Mouse (Mus musculus) intestine, embryonic 15.5 days (tissue): ENCODE data around the gene Tec. TPM values are rescaled to one million over a fixed set of nuclear protein-coding genes. Genes with fewer than 3 reads are reported as not detected.
"Not testable (repeated sequence)": the region's sequence is repeated elsewhere in the genome, so short reads cannot be mapped to it uniquely, and the experiment has no call there.

ENCODE experiments used
- ATAC-seq: fragments of 200-750 bp; cut with Nextera tagmentation; 2 replicates; pipeline ENCODE4 v1.8.0; 2017; ENCODE audit warnings: moderate TSS enrichment, moderate library complexity
- H3K27ac ChIP-seq: fragments of 300-500 bp; sonication (generic); 2 replicates; pipeline ENCODE4 v1.5.1; 2015; ENCODE audit warnings: mild to moderate bottlenecking, inconsistent platforms
- H3K27me3 ChIP-seq: fragments of 300-500 bp; sonication (generic); replicated peaks from 2 replicates; pipeline ENCODE4 v1.6.1; 2015; ENCODE audit warnings: inconsistent platforms
- H3K36me3 ChIP-seq: fragments of 300-500 bp; sonication (generic); 2 replicates; pipeline ENCODE4 v1.6.1; 2015; ENCODE audit warnings: inconsistent platforms
- H3K4me1 ChIP-seq: fragments of 300-500 bp; sonication (generic); replicated peaks from 2 replicates; pipeline ENCODE4 v1.6.1; 2015; ENCODE audit warnings: inconsistent platforms
- H3K4me2 ChIP-seq: fragments of 300-500 bp; sonication (generic); replicated peaks from 2 replicates; pipeline ENCODE4 v1.6.1; 2015; ENCODE audit warnings: mild to moderate bottlenecking, inconsistent platforms
- H3K4me3 ChIP-seq: fragments of 300-500 bp; sonication (generic); replicated peaks from 2 replicates; pipeline ENCODE4 v1.5.1; 2015; ENCODE audit warnings: inconsistent platforms
- H3K9ac ChIP-seq: fragments of 300-500 bp; sonication (generic); 2 replicates; pipeline ENCODE4 v1.6.1; 2015; ENCODE audit warnings: inconsistent platforms
- H3K9me3 ChIP-seq: fragments of 300-500 bp; sonication (generic); 2 replicates; pipeline ENCODE4 v1.6.1; 2016; ENCODE audit warnings: inconsistent platforms
- WGBS: fragments of 180-500 bp; shearing (Covaris S2); methylation state at CpG from one replicate; pipeline ENCODE4 v1.1.7; 2015; 5-methylcytosine and 5-hydroxymethylcytosine counted together
- polyA plus RNA-seq: library from polyadenylated mRNA; unstranded; fragments of >200 nt; fragmentation: Nextera tagmentation; extraction: Ambion mirVana; gene quantifications from 2 replicates; pipeline ENCODE4 v1.2.1, GENCODE M21; 2015

The Tec gene
- polyA plus RNA-seq, 1 experiment from 2014 or later = 12.8 TPM

DNA sequence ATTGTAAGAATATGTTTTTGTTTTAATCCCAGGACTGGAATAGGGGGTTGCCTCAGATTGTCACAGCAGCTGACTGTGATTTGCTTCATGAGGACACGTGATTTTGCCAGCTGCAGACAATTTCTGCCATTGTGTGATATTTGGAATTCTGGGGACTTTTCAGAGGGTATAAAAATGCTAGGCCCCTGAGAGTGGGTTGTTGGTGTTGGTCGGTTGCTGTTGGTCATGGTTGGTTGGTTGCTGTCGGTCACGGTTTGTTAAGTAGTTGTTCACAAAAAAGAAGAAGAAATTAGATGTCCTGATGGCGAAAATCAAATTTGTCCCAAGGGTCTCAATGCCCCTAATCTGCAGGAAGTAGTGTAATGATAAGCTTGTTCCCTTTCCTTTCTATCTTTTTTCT, 40.8 kb downstream of the Tec start:
- H3K9me3 ChIP-seq = no peaks in the 10 kb centered on the region
- no peaks in the 10 kb centered on the region for H3K36me3 ChIP-seq
- 93% methylated on average over 5 of the region's 5 CpGs for WGBS
- H3K4me3 ChIP-seq = no peak overlapping the region
- no peak overlapping the region for H3K9ac ChIP-seq
- H3K27me3 ChIP-seq = no peaks in the 10 kb centered on the region
- H3K27ac ChIP-seq = no peak overlapping the region
- no peaks in the 10 kb centered on the region for H3K4me1 ChIP-seq
- H3K4me2 ChIP-seq = no peak overlapping the region
- no peak for ATAC-seq

GRCm38 (mm10) chr5:72826445-72826844, 41.8 kb downstream of the Tec start:
- H3K36me3 ChIP-seq = no peaks in the 10 kb centered on the region
- no peaks in the 10 kb centered on the region for H3K4me1 ChIP-seq
- no peak overlapping the region for H3K9ac ChIP-seq
- WGBS = 62% methylated on average over 3 of the region's 3 CpGs
- H3K4me3 ChIP-seq = no peak overlapping the region
- ATAC-seq = no peak
- no peaks in the 10 kb centered on the region for H3K27me3 ChIP-seq
- no peak overlapping the region for H3K27ac ChIP-seq
- H3K9me3 ChIP-seq = no peaks in the 10 kb centered on the region
- H3K4me2 ChIP-seq = no peak overlapping the region

GRCm38 (mm10) chr5:72820651-72821050, 47.6 kb downstream of the Tec start:
- no peaks in the 10 kb centered on the region for H3K9me3 ChIP-seq
- H3K36me3 ChIP-seq = no peaks in the 10 kb centered on the region
- no peak overlapping the region for H3K27ac ChIP-seq
- no peak overlapping the region for H3K4me2 ChIP-seq
- H3K27me3 ChIP-seq = no peaks in the 10 kb centered on the region
- ATAC-seq = no peak
- no peak overlapping the region for H3K9ac ChIP-seq
- no peaks in the 10 kb centered on the region for H3K4me1 ChIP-seq
- WGBS = 63% methylated on average over 3 of the region's 3 CpGs
- no peak overlapping the region for H3K4me3 ChIP-seq

DNA sequence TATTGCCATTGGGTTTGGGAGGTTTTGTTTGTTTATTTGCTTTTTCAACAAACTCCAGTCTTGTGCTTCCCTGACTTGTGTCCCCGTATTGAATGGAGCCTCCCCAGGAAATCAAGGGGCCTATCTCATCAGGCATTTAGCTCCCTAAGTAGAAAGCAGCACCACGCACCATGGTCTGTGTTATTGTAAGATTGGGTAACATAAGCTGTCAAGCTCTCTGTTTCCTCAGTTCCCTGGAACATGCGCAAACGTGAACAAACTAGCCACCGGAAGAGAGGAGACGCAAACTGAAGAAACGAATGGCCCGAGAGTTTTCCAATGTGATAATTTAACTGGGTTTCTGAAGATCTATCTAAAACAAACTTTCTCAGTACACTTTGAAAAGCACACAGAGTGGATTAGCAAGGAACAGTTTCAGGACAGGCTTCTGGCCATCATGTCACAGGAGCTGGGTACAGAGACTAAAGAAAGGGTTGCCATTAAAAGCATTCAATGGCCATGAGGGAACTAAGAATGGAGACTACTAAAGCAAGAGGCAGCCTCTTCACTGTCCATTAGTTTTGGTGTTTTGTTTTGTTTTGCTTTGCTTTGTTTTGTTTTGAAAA, 48.1 kb downstream of the Tec start:
- 65% methylated on average over 8 of the region's 8 CpGs for WGBS
- H3K27me3 ChIP-seq = no peaks in the 10 kb centered on the region
- H3K36me3 ChIP-seq = no peaks in the 10 kb centered on the region
- H3K27ac ChIP-seq = no peak overlapping the region
- H3K9me3 ChIP-seq = no peaks in the 10 kb centered on the region
- no peak overlapping the region for H3K4me3 ChIP-seq
- no peaks in the 10 kb centered on the region for H3K4me1 ChIP-seq
- no peak for ATAC-seq
- H3K9ac ChIP-seq = no peak overlapping the region
- H3K4me2 ChIP-seq = no peak overlapping the region

- Histone ChIP-seq H3K4me1 (no peaks in the 10 kb centered on the region), H3K9ac (no peak overlapping the region), H3K36me3 (no peaks in the 10 kb centered on the region), H3K4me2 (no peak overlapping the region), H3K27me3 (no peaks in the 10 kb centered on the region), H3K27ac (no peak overlapping the region), H3K4me3 (no peak overlapping the region), H3K9me3 (no peaks in the 10 kb centered on the region)
- no peak for ATAC-seq
- 81% methylated on average over 5 of the region's 5 CpGs for WGBS
Observed at GRCm38 (mm10) chr5:72818513-72819180, 49.6 kb downstream of the Tec start.

GRCm38 (mm10) chr5:72817523-72818091, 50.7 kb downstream of the Tec start:
- no peak for ATAC-seq
- 40% methylated on average over 10 of the region's 10 CpGs for WGBS
- Histone ChIP-seq H3K4me1 (no peaks in the 10 kb centered on the region), H3K27me3 (no peaks in the 10 kb centered on the region), H3K9ac (no peak overlapping the region), H3K27ac (no peak overlapping the region), H3K4me2 (no peak overlapping the region), H3K36me3 (no peaks in the 10 kb centered on the region), H3K4me3 (no peak overlapping the region), H3K9me3 (no peaks in the 10 kb centered on the region)

DNA sequence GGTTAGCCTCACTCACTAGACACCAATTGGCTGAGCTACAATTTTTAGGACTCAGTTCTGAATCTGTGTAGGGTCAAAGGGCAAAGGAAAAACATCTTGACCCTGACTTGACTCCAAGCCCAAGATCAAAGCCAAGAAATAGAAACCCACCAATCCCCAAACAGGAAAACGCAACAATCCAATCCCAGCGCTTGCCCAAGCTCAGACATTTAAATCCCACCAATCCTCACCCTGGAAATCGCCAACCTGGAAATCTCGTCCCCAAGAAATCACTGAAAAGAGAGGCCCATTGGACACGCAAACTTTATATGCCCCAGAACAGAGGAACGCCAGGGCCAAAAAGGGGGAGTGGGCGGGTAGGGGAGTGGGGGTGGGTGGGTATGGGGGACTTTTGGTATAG, 51.3 kb downstream of the Tec start:
- not testable (repeated sequence) for H3K4me3 ChIP-seq, H3K4me2 ChIP-seq, ATAC-seq

DNA sequence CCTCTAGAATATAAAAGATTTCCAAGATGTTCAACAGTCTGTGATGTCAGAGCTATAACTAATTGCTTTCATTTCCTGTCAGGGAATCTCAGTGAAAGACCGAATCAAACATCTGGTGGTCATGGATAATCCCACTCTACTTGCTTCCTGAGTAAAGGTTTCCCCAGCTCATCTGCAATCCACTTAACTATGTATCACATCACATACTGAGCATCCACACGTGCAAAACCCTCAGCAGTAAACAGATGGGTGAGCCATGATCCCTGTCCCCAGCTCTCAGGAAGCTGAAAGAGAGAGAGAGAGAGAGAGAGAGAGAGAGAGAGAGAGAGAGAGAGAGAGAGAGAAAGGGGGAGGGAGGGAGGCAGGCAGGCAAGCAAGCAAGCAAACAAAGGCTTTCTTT, 51.8 kb downstream of the Tec start:
- Histone ChIP-seq H3K9me3 (no peaks in the 10 kb centered on the region), H3K27me3 (no peaks in the 10 kb centered on the region), H3K9ac (no peak overlapping the region), H3K4me2 (no peak overlapping the region), H3K36me3 (no peaks in the 10 kb centered on the region), H3K27ac (no peak overlapping the region), H3K4me1 (0 out of 2 replicates have a peak, but pooled peaks cover under 1% of the 10 kb centered on the region), H3K4me3 (no peak overlapping the region)
- WGBS = 39% methylated on average over 2 of the region's 2 CpGs
- no peak for ATAC-seq

More for the DNA sequence above, 51.3 kb downstream of the Tec start:
- H3K4me1 ChIP-seq, H3K36me3 ChIP-seq, H3K9ac ChIP-seq, H3K27ac ChIP-seq, H3K9me3 ChIP-seq, H3K27me3 ChIP-seq: not testable (repeated sequence)
- 74% methylated on average over 7 of the region's 7 CpGs for WGBS

DNA sequence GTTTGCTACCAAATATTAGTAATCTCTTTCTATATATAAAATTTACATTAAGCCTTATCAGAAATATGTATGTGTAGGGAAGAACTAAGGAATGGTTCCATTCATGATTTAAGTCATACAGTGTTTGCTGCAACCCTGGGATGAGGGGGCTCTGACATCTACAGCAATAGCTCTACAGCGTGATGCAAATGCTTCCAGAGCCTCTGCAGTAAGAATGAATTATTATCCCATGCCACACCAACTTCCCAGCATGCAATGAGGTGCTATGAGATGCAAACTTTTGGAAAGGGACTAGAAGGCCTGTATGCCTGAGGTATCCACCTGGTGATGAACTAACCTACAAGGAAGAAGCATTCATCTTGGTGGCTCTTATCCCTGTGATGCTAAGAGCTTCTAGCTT, 52.2 kb downstream of the Tec start:
- WGBS = 68% methylated on average over 1 of the region's 1 CpGs
- ATAC-seq = no peak
- H3K27me3 ChIP-seq = no peaks in the 10 kb centered on the region
- H3K4me2 ChIP-seq = no peak overlapping the region
- H3K4me1 ChIP-seq = 0 out of 2 replicates have a peak, but pooled peaks cover 4% of the 10 kb centered on the region
- H3K27ac ChIP-seq = no peak overlapping the region
- no peak overlapping the region for H3K4me3 ChIP-seq
- no peak overlapping the region for H3K9ac ChIP-seq
- H3K9me3 ChIP-seq = no peaks in the 10 kb centered on the region
- H3K36me3 ChIP-seq = no peaks in the 10 kb centered on the region

GRCm38 (mm10) chr5:72815361-72815760, 52.9 kb downstream of the Tec start:
- Histone ChIP-seq H3K9me3 (no peaks in the 10 kb centered on the region), H3K27ac (no peak overlapping the region), H3K4me2 (no peak overlapping the region), H3K9ac (no peak overlapping the region), H3K4me1 (0 out of 2 replicates have a peak, but pooled peaks cover 4% of the 10 kb centered on the region), H3K27me3 (no peaks in the 10 kb centered on the region), H3K4me3 (no peak overlapping the region), H3K36me3 (no peaks in the 10 kb centered on the region)
- no peak for ATAC-seq
- 85% methylated on average over 6 of the region's 6 CpGs for WGBS

DNA sequence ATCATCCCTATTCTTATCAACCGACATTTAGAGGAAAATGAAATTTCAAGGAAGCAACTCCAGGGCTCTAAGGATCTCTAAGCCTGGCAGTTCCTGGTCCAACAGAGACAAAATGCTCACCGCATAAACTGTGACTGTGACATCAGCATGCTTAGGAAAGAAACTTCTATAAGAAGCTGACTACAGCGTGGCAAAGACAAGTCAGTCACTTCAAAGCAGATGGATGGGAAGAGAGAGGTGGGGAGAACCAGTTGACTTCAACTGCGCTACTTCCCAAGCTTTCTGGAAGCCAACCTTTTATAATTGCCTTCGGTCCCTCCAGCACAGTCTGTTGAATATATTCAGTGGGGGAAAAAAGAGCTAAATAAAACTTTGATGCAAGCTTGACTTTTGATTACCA, 54.2 kb downstream of the Tec start:
- no peak overlapping the region for H3K4me3 ChIP-seq
- H3K9me3 ChIP-seq = no peaks in the 10 kb centered on the region
- 0 out of 2 replicates have a peak, but pooled peaks cover 4% of the 10 kb centered on the region for H3K4me1 ChIP-seq
- no peaks in the 10 kb centered on the region for H3K27me3 ChIP-seq
- 85% methylated on average over 5 of the region's 5 CpGs for WGBS
- H3K36me3 ChIP-seq = no peaks in the 10 kb centered on the region
- no peak overlapping the region for H3K27ac ChIP-seq
- H3K9ac ChIP-seq = no peak overlapping the region
- ATAC-seq = no peak
- H3K4me2 ChIP-seq = no peak overlapping the region

- 0 out of 2 replicates have a peak, but pooled peaks cover 7% of the 10 kb centered on the region for H3K4me1 ChIP-seq
- WGBS = 31% methylated on average over 5 of the region's 5 CpGs
- H3K27ac ChIP-seq = no peak overlapping the region
- H3K36me3 ChIP-seq = no peaks in the 10 kb centered on the region
- no peak for ATAC-seq
- no peaks in the 10 kb centered on the region for H3K9me3 ChIP-seq
- no peaks in the 10 kb centered on the region for H3K27me3 ChIP-seq
- H3K9ac ChIP-seq = no peak overlapping the region
- no peak overlapping the region for H3K4me2 ChIP-seq
- no peak overlapping the region for H3K4me3 ChIP-seq
Observed at GRCm38 (mm10) chr5:72812908-72813307, 55.4 kb downstream of the Tec start.

DNA sequence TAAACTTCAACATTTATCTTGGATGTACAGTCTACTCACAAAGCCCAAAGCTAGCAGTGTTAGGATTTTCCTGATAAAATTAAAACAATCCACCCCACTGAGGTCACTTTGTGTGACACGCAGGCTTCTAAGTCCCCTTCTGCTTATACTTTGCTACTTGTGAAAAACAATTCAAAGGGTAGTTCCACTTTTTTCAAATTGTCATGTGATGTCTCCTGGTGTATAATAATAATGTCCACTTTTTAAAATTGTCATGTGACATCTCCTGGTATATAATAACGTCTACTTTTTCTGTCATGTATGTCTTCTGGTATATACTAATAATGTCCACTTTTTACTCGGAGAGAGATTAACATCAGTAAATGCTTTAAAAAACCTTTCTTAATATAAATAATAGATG, 56.0 kb downstream of the Tec start:
- no peaks in the 10 kb centered on the region for H3K9me3 ChIP-seq
- ATAC-seq = no peak
- no peaks in the 10 kb centered on the region for H3K27me3 ChIP-seq
- WGBS = 66% methylated on average over 3 of the region's 3 CpGs
- H3K4me3 ChIP-seq = no peak overlapping the region
- H3K9ac ChIP-seq = no peak overlapping the region
- no peaks in the 10 kb centered on the region for H3K36me3 ChIP-seq
- no peak overlapping the region for H3K4me2 ChIP-seq
- H3K4me1 ChIP-seq = 0 out of 2 replicates have a peak, but pooled peaks cover 7% of the 10 kb centered on the region
- no peak overlapping the region for H3K27ac ChIP-seq
